Mouse (Mus musculus) heart, embryonic 16.5 days (tissue): Measurements from ENCODE around the gene Pacsin1. TPM values are rescaled to one million over a fixed set of nuclear protein-coding genes. Genes with fewer than 3 reads are reported as not detected.
A peak's percentile ranks its signal among the peaks of the same experiment; 100 is the strongest.
"Not testable (repeated sequence)": the region's sequence is repeated elsewhere in the genome, so short reads cannot be mapped to it uniquely, and the experiment has no call there.

Experiments
- ATAC-seq: fragments of 200-750 bp; cut with Nextera tagmentation; replicated peaks from 2 replicates; pipeline ENCODE4 v1.8.0; 2017; ENCODE audit warnings: moderate number of reproducible peaks; ENCODE audit not compliant: insufficient read depth, low FRiP score; ENCODE audit errors: extremely low read depth
- H3K27ac ChIP-seq: fragments of 300-500 bp; sonication (generic); 2 replicates; pipeline ENCODE4 v1.5.1; 2014; ENCODE audit warnings: mild to moderate bottlenecking, low read length, control low read depth, moderate library complexity
- H3K27me3 ChIP-seq: fragments of 300-500 bp; sonication (generic); 2 replicates; pipeline ENCODE4 v1.6.1; 2014; ENCODE audit warnings: low read length, mixed read lengths; ENCODE audit not compliant: control insufficient read depth, insufficient read depth
- H3K36me3 ChIP-seq: fragments of 300-500 bp; sonication (generic); 2 replicates; pipeline ENCODE4 v1.6.1; 2014; ENCODE audit not compliant: control insufficient read depth, insufficient read depth
- H3K4me1 ChIP-seq: fragments of 300-500 bp; sonication (generic); 2 replicates; pipeline ENCODE4 v1.6.1; 2014; ENCODE audit warnings: low read length, mixed read lengths; ENCODE audit not compliant: control insufficient read depth, insufficient read depth
- H3K4me2 ChIP-seq: fragments of 300-500 bp; sonication (generic); 2 replicates; pipeline ENCODE4 v1.6.1; 2014; ENCODE audit warnings: low read depth, mild to moderate bottlenecking, control low read depth, low read length
- H3K4me3 ChIP-seq: fragments of 300-500 bp; sonication (generic); 2 replicates; pipeline ENCODE4 v1.5.1; 2014; ENCODE audit warnings: mild to moderate bottlenecking, control low read depth, low read length
- H3K9ac ChIP-seq: fragments of 300-500 bp; sonication (generic); 2 replicates; pipeline ENCODE4 v1.6.1; 2014; ENCODE audit warnings: low read length, control low read depth
- H3K9me3 ChIP-seq: fragments of 300-500 bp; sonication (generic); replicated peaks from 2 replicates; pipeline ENCODE4 v1.6.1; 2016; ENCODE audit warnings: low read length; ENCODE audit not compliant: control insufficient read depth
- WGBS: fragments of 180-500 bp; shearing (Covaris S2); extraction: QIAGEN DNeasy Blood & Tissue Kit; methylation state at CpG from one replicate; pipeline ENCODE4 v1.1.7; 2014; 5-methylcytosine and 5-hydroxymethylcytosine counted together
- polyA plus RNA-seq: library from polyadenylated mRNA; unstranded; fragments of >200 nt; fragmentation: Nextera tagmentation; extraction: Ambion mirVana; gene quantifications from 2 replicates; pipeline ENCODE4 v1.2.1, GENCODE M21; 2015

Gene Pacsin1
- polyA plus RNA-seq, 1 experiment from 2014 or later, result 0.76 TPM

GRCm38 (mm10) chr17:27629249-27630020, 25.9 kb upstream of the Pacsin1 start:
- 62% methylated on average over 2 of the region's 2 CpGs for WGBS
- Histone ChIP-seq H3K36me3 (peaks cover 26% of the 10 kb centered on the region), H3K9me3 (no peaks in the 10 kb centered on the region), H3K9ac (no peak overlapping the region), H3K27me3 (no peaks in the 10 kb centered on the region), H3K4me3 (no peak overlapping the region), H3K4me2 (no peak overlapping the region), H3K27ac (no peak overlapping the region), H3K4me1 (peaks cover 25% of the 10 kb centered on the region)
- 0 out of 2 replicates have a peak, but pooled peaks have one; percentile 28 for ATAC-seq

DNA sequence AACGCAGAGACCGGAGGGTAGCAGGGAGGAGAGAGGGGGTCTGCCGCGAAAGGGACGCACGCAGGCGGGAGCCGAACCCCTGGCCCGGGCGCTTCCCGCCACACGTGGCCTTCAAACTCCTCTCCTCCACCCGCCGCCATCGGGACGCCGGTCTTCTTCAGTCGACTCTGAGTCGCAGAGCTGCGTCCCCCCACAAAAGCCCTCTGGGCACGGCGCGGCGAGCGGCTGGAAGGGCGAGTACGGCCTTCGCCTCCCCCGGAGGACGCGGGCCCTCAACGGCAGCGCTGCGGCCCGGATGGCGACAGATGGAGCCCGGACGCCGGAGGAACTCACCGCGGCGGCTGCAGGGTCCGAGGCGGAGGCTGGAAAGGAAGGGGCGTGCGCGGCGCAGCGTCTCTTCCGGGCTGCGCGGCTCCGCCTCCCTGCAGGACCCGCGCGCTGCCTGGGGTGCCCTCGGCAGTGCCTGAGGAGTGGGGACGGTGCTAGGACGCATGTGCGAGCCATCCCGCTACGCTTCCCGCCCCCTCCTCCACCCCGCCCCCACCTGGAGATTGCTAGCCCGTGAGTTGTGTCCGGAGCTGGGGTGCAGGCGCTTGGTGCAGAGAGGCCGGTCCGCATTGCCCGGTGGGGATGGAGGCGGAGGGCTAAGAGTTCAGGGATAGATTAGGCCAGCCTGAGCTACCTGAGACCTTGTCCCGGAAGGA, 20.3 kb upstream of the Pacsin1 start, which contains the start of gene RPS10-NUDT3:
TSS of gene RPS10-NUDT3 (minus strand) at position 352 of the 704 bp plus-strand sequence.
- WGBS, result under 1% methylated on average over 69 of the region's 72 CpGs

GRCm38 (mm10) chr17:27635575-27635903, 19.8 kb upstream of the Pacsin1 start:
- Histone ChIP-seq H3K4me1 (peaks cover 25% of the 10 kb centered on the region), H3K36me3 (peaks cover 20% of the 10 kb centered on the region), H3K4me2 (peak overlapping the region; percentile 95), H3K27ac (peak overlapping the region; percentile 79), H3K9ac (peak overlapping the region; percentile 70), H3K4me3 (peak overlapping the region; percentile 96)
- WGBS, result 43% methylated on average over 9 of the region's 9 CpGs
- ATAC-seq, H3K27me3 ChIP-seq, H3K9me3 ChIP-seq: not testable (repeated sequence)

More for the DNA sequence above, 20.3 kb upstream of the Pacsin1 start, which contains the start of gene RPS10-NUDT3:
- peak within 1 kb of the TSS; percentile 97 for H3K9ac ChIP-seq
- ATAC-seq, result peak; percentile 96
- H3K4me3 ChIP-seq, result peak within 1 kb of the TSS; percentile 96
- H3K9me3 ChIP-seq, result no peaks in the 10 kb centered on the region
- H3K27me3 ChIP-seq, result no peaks in the 10 kb centered on the region
- peaks cover 22% of the 10 kb centered on the region for H3K36me3 ChIP-seq
- peak within 1 kb of the TSS; percentile 95 for H3K4me2 ChIP-seq
- H3K27ac ChIP-seq, result peak within 1 kb of the TSS; percentile 80
- H3K4me1 ChIP-seq, result peaks cover 25% of the 10 kb centered on the region

DNA sequence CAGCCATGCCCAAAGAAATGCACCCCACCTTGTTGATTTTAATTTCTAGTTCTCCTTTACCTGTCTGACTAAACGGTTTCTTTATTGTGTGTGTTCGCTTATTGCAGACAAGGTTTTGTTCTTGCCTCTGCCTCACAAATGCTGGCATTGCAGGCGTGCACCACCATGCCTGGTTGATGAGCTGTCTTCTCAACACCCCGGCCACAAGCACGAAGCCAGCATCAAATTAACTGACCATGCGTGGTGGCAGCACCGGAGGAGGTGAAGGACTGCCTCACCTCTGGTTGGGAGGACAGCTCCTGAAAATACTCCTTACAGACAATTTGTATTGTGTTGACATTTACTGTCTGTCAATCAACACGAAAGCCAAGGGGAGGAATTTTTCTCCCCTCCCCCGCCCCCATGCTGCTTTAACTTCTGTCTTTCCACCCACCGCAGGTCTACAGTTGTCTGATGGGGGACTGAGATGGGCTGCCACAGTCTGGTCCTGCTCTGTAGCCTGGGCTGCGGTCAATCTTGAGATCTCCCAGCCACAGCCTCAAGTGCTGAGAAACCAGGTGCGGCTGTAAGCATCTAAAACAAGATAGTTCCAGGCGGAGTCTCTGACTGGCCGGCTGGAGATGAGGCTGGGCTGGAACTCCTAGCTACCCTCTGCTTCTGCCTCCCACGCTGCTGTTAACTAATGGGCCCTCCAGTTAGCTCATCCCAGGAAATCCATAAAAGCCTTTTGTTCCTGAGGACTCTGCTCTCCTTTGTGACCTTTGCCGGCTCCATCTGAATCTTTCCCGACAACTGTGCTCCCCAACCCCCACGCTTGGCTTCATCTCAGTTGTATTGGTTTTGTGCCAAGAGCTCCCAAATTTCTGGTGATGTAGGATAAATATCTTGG, 18.9 kb upstream of the Pacsin1 start, which contains the start of gene Rps10:
TSS of gene Rps10 (minus strand) at position 538 of the 889 bp plus-strand sequence.
- peak within 1 kb of the TSS; percentile 70 for H3K9ac ChIP-seq
- peaks cover 11% of the 10 kb centered on the region for H3K36me3 ChIP-seq
- H3K4me2 ChIP-seq, result peak within 1 kb of the TSS; percentile 95
- no peaks in the 10 kb centered on the region for H3K27me3 ChIP-seq
- 45% methylated on average over 18 of the region's 18 CpGs for WGBS
- peak within 1 kb of the TSS; percentile 79 for H3K27ac ChIP-seq
- ATAC-seq, result no peak
- H3K4me3 ChIP-seq, result peak within 1 kb of the TSS; percentile 96
- H3K9me3 ChIP-seq, result no peaks in the 10 kb centered on the region
- H3K4me1 ChIP-seq, result peaks cover 25% of the 10 kb centered on the region

- H3K4me2 ChIP-seq, result no peak overlapping the region
- ATAC-seq, result no peak
- no peaks in the 10 kb centered on the region for H3K27me3 ChIP-seq
- no peak overlapping the region for H3K9ac ChIP-seq
- H3K4me1 ChIP-seq, result peaks cover 25% of the 10 kb centered on the region
- no peak overlapping the region for H3K4me3 ChIP-seq
- H3K27ac ChIP-seq, result no peak overlapping the region; the same call in 1 of the 2 replicates
- H3K36me3 ChIP-seq, result peaks cover 2% of the 10 kb centered on the region
- no peaks in the 10 kb centered on the region for H3K9me3 ChIP-seq
- 37% methylated on average over 9 of the region's 9 CpGs for WGBS
These were observed 18.0 kb upstream of the Pacsin1 start for GRCm38 (mm10) chr17:27637333-27637732.

DNA sequence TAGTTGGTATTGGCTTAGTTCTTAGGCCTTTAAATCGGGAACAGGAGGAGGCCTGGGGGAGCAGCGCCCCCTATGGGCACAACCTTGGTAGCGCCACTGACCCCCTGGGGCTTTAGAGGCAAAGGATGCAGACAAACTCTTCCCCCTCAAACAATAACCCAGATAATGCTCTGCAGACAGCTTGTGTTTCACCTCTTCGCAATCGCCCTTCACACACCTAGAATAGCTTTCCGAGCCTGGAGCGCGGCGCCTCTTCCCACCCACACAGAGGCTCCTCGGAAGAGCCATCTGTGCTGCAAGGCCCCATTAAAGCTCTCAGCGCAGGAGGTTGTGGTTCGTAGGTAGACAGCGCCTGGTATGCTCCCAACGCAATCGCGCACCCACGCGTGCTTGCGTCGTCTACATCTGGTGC, 16.4 kb upstream of the Pacsin1 start:
- no peak overlapping the region for H3K27ac ChIP-seq
- H3K36me3 ChIP-seq, result no peaks in the 10 kb centered on the region
- H3K4me3 ChIP-seq, result no peak overlapping the region
- H3K4me1 ChIP-seq, result peaks cover 14% of the 10 kb centered on the region
- ATAC-seq, result no peak
- no peaks in the 10 kb centered on the region for H3K27me3 ChIP-seq
- 72% methylated on average over 20 of the region's 20 CpGs for WGBS
- H3K4me2 ChIP-seq, result no peak overlapping the region
- H3K9me3 ChIP-seq, result no peaks in the 10 kb centered on the region
- no peak overlapping the region for H3K9ac ChIP-seq

DNA sequence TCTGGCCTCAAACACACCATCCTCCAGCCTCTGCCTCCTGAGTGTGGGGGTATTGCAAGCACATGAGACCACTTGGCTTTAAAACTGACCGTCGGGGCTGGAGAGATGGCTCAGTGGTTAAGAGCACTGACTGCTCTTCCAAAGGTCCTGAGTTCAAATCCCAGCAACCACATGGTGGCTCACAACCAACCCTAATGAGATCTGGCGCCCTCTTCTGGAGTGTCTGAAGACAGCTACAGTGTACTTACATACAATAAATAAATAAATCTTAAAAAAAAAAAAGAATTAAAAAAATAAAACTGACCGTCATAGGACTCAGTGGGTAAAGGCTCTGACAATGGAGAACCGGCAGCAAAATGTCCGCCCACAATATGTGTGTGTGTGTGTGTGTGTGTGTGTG, 15.5 kb upstream of the Pacsin1 start:
- not testable (repeated sequence) for H3K9ac ChIP-seq, H3K4me2 ChIP-seq, H3K27ac ChIP-seq, H3K4me3 ChIP-seq, H3K27me3 ChIP-seq, ATAC-seq, H3K36me3 ChIP-seq, H3K9me3 ChIP-seq
- 91% methylated on average over 6 of the region's 6 CpGs for WGBS
- peaks cover 13% of the 10 kb centered on the region for H3K4me1 ChIP-seq

- peak; percentile 46; the same call in 1 of the 2 replicates for ATAC-seq
- WGBS, result 14% methylated on average over 12 of the region's 12 CpGs
- H3K9me3 ChIP-seq, result no peaks in the 10 kb centered on the region
- no peak overlapping the region for H3K4me3 ChIP-seq
- peaks cover 5% of the 10 kb centered on the region; the same call in 1 of the 2 replicates for H3K4me1 ChIP-seq
- H3K27me3 ChIP-seq, result no peaks in the 10 kb centered on the region
- H3K36me3 ChIP-seq, result no peaks in the 10 kb centered on the region
- H3K27ac ChIP-seq, result no peak overlapping the region
- H3K4me2 ChIP-seq, result peak overlapping the region; percentile 26
- H3K9ac ChIP-seq, result peak overlapping the region; percentile 21; the same call in 1 of the 2 replicates
These were observed 12.7 kb upstream of the Pacsin1 start for GRCm38 (mm10) chr17:27642491-27643062.
